ENCODE assay signal across 8 mouse cellular contexts in the genomic region with DNA sequence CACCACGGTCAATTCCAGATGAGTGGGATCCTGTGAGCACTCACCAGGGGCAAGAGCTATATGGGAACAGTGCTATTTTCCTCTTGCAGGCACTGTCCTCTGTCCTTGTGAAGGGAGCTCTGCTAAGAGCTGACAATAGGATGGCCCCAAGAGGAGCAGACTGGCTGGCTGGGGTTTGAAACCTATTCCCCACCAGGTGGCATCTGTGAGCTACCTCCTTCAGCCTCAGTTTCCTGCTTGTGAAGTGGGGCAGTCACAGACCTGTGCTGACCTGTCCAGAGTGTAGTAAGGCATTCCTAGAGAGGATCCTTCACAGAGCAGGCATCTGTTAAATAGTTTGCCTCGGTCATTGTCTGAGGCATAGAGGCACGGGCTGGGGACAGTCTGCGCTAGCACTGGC.
A peak's percentile ranks its signal among the peaks of the same experiment; 100 is the strongest.
DNase-seq lines count a peak whose midpoint lies in the region; ATAC-seq and TF ChIP-seq lines count a peak whose summit lies in the region.

No protein-coding gene starts in this region.

- intact Hi-C loops in heart, postnatal 10 days (cut with DNase I) = loop anchor here (1.0 kb wide), 1 partner anchor 171 kb away; no protein-coding TSS in a partner anchor

- H3K27ac ChIP-seq in heart, embryonic 10.5 days = peak overlapping the region; percentile 32; the same call in 1 of the 2 replicates
- no peak overlapping the region for H3K27ac ChIP-seq in small intestine, adult 2 months (ENCODE audit: insufficient read depth, low read depth, low read length)

- peaks cover 10% of the 10 kb centered on the region for H3K27me3 ChIP-seq in heart, embryonic 10.5 days (ENCODE audit: insufficient read depth, poor library complexity, severe bottlenecking)
- H3K27me3 ChIP-seq in small intestine, adult 2 months (ENCODE audit: control insufficient read depth, insufficient read depth, low read length) = no peaks in the 10 kb centered on the region

- no peak for DNase-seq in heart, embryonic 10.5 days (ENCODE audit: low spot score)
- DNase-seq in heart, postnatal 10 days = no peak
- DNase-seq in right cerebral cortex, adult 2 months (ENCODE audit: low spot score in 2 of 2) = peak; percentile 42 to 44
- no peak for DNase-seq in right cerebral cortex, postnatal 14 days
- no peak for DNase-seq in MN1 (ENCODE audit: low spot score)
- no peak for DNase-seq in spleen, adult 18-20 months

- H3K36me3 ChIP-seq in heart, embryonic 10.5 days = no peaks in the 10 kb centered on the region
- H3K36me3 ChIP-seq in small intestine, adult 2 months (ENCODE audit: control insufficient read depth, insufficient read depth, low read length) = no peaks in the 10 kb centered on the region

- H3K4me1 ChIP-seq in heart, embryonic 10.5 days = peaks cover 11% of the 10 kb centered on the region; the same call in 1 of the 2 replicates
- H3K4me1 ChIP-seq in small intestine, adult 2 months (ENCODE audit: control insufficient read depth, insufficient read depth, insufficient read length, low read length) = no peaks in the 10 kb centered on the region

- no peaks in the 10 kb centered on the region for H3K9me3 ChIP-seq in heart, embryonic 10.5 days

- peak; percentile 25; the same call in 1 of the 2 replicates for TF ChIP-seq CTCF in small intestine, adult 2 months (IDR thresholded peaks at IDR 0.05; ENCODE audit: extremely low read depth, insufficient read length, insufficient replicate concordance, low read depth, low read length)

- TF ChIP-seq POLR2A in small intestine, adult 2 months (IDR thresholded peaks at IDR 0.05; ENCODE audit: low read depth, low read length) = no peak

- no peak overlapping the region for H3K4me3 ChIP-seq in heart, embryonic 10.5 days
- no peak overlapping the region for H3K4me3 ChIP-seq in small intestine, adult 2 months (ENCODE audit: low read depth, low read length)

- WGBS in heart, embryonic 10.5 days = 65% methylated on average over 4 of the region's 4 CpGs
- 66% methylated on average over 4 of the region's 4 CpGs for WGBS in small intestine, adult 2 months

- ATAC-seq in erythroblast, adult 5-6 weeks (replicated peaks; ENCODE audit: low FRiP score, poor library complexity, severe bottlenecking) = 0 out of 2 replicates have a peak, but pooled peaks have one; percentile 50

Comparison
In these comparisons a context has a peak if more than half of its experiments do, and no peak if none do; other contexts are left out.
1. DNase-seq: peak in right cerebral cortex, adult 2 months (2 of 2); none in heart, embryonic 10.5 days (single experiment), heart, postnatal 10 days (0 of 2), right cerebral cortex, postnatal 14 days (single experiment), MN1 (single experiment) and spleen, adult 18-20 months (0 of 2).